Mouse (Mus musculus) heart, embryonic 11.5 days (tissue): ENCODE measurements at regions not wholly inside any gene's neighbourhood (a gene's known extent, or its start where the extent isn't known, plus 50 kb on each side); places are given as distances from the start of the nearest gene placed in this dataset.

Source experiments
- ATAC-seq: fragments of 200-750 bp; cut with Nextera tagmentation; replicated peaks from 2 replicates; pipeline ENCODE4 v1.8.0; 2017; ENCODE audit warnings: moderate library complexity; ENCODE audit not compliant: insufficient number of reproducible peaks, low FRiP score, low TSS enrichment
- H3K27ac ChIP-seq: fragments of 300-500 bp; sonication (generic); 2 replicates; pipeline ENCODE4 v1.5.1; 2014; ENCODE audit warnings: mild to moderate bottlenecking, low read depth, low read length
- H3K27me3 ChIP-seq: fragments of 300-500 bp; sonication (generic); 2 replicates; pipeline ENCODE4 v1.6.1; 2014; ENCODE audit warnings: mild to moderate bottlenecking, low read length, mixed read lengths; ENCODE audit not compliant: control insufficient read depth, insufficient read depth
- H3K36me3 ChIP-seq: fragments of 300-500 bp; sonication (generic); 2 replicates; pipeline ENCODE4 v1.6.1; 2014; ENCODE audit warnings: mild to moderate bottlenecking, low read length, moderate library complexity, mixed read lengths; ENCODE audit not compliant: control insufficient read depth, insufficient read depth
- H3K4me1 ChIP-seq: fragments of 300-500 bp; sonication (generic); 2 replicates; pipeline ENCODE4 v1.6.1; 2014; ENCODE audit warnings: low read length; ENCODE audit not compliant: control insufficient read depth, insufficient read depth
- H3K4me2 ChIP-seq: fragments of 300-500 bp; sonication (generic); 2 replicates; pipeline ENCODE4 v1.6.1; 2014; ENCODE audit warnings: mild to moderate bottlenecking, moderate library complexity
- H3K4me3 ChIP-seq: fragments of 300-500 bp; sonication (generic); 2 replicates; pipeline ENCODE4 v1.5.1; 2014; ENCODE audit warnings: low read depth, low read length
- H3K9ac ChIP-seq: fragments of 300-500 bp; sonication (generic); 2 replicates; pipeline ENCODE4 v1.6.1; 2014; ENCODE audit warnings: mild to moderate bottlenecking, low read depth, low read length, moderate library complexity
- H3K9me3 ChIP-seq: fragments of 300-500 bp; sonication (generic); replicated peaks from 2 replicates; pipeline ENCODE4 v1.6.1; 2016; ENCODE audit warnings: low read length; ENCODE audit not compliant: control insufficient read depth
- WGBS: fragments of 180-500 bp; shearing (Covaris S2); extraction: QIAGEN DNeasy Blood & Tissue Kit; methylation state at CpG from one replicate; pipeline ENCODE4 v1.1.7; 2014; ENCODE audit not compliant: insufficient replicate concordance; 5-methylcytosine and 5-hydroxymethylcytosine counted together

DNA sequence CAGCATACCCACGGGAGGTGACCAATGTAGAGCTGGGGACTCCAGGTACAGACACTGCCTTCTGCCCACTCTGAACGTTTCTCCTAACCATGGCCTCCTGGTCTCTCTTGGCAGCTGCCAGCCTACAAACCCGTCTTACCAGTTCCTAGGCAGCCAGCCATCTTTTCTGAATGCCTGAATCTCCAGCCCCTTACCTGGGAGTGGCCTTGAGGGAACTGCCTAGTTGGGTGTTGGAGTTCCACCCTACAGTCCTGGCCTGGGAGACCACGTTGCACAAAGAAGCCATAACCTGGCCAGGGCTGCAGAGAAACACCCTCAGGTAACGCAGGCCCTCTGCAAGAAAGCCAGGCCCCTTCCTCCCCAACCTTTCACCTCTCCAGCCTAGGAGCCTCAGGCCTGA is 162.1 kb downstream of the Ly86 start:
- WGBS: 61% methylated on average over 5 of the region's 5 CpGs
- no peaks in the 10 kb centered on the region for H3K27me3 ChIP-seq
- H3K9me3 ChIP-seq: no peaks in the 10 kb centered on the region
- ATAC-seq: no peak
- peaks cover 32% of the 10 kb centered on the region for H3K4me1 ChIP-seq
- H3K36me3 ChIP-seq: no peaks in the 10 kb centered on the region
- no peak overlapping the region for H3K4me2 ChIP-seq
- 0 out of 2 replicates have a peak overlapping the region, but pooled peaks have one; percentile 42 for H3K27ac ChIP-seq
- H3K4me3 ChIP-seq: no peak overlapping the region
- no peak overlapping the region for H3K9ac ChIP-seq

DNA sequence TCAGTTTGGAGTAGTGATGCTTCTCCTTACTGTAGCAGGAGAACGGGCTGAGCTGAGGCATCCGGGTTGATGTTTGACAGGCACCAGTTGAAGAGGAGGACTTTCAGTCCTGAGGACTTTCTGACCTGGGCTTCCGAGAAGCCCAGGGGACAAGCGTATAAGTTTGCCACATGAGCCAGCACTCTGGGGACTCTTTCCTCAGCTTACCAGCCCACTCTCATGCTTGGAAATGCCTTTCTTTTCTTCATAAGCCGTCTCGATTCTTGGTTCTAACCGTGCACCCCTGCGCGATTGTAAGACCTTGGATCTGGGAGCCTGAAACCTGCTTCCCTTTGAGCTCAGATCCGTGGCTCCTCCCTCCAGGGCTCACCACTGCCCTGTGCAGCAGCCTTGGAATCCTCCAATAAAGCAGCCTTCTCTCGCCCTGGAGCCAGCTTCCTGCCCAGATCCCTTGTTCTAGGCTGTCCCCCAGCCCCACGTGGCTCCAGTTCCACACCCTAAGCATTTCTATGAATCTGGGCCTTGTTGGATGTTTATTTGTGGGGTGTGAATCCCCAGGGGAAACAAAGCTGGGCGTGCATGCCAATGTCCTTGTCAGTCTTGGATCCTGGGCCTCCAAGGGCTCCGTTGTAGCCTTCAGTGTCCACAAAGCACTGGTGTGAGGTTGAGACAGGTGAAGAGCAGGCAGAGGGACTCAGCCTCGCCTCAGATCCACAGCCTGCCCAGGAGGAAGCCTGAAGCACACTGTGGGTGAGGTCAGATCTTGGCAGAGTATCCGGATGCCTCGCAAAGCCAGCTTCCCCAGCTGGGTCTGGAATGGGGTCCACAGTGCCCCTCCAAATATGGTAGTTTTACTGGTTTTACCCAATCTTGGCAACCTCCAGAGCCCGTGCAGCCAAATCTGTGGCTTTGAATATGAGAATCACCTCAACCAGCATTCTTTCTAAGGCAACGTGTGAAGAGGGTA is 163.7 kb downstream of the Ly86 start:
- Histone ChIP-seq H3K9ac (peak overlapping the region; percentile 0), H3K4me2 (peak overlapping the region; percentile 45), H3K27me3 (no peaks in the 10 kb centered on the region), H3K4me1 (peaks cover 32% of the 10 kb centered on the region), H3K36me3 (no peaks in the 10 kb centered on the region), H3K9me3 (no peaks in the 10 kb centered on the region), H3K27ac (peak overlapping the region; percentile 76), H3K4me3 (0 out of 2 replicates have a peak overlapping the region, but pooled peaks have one; percentile 8)
- peak; percentile 40; the same call in 1 of the 2 replicates for ATAC-seq
- WGBS: 32% methylated on average over 19 of the region's 19 CpGs

DNA sequence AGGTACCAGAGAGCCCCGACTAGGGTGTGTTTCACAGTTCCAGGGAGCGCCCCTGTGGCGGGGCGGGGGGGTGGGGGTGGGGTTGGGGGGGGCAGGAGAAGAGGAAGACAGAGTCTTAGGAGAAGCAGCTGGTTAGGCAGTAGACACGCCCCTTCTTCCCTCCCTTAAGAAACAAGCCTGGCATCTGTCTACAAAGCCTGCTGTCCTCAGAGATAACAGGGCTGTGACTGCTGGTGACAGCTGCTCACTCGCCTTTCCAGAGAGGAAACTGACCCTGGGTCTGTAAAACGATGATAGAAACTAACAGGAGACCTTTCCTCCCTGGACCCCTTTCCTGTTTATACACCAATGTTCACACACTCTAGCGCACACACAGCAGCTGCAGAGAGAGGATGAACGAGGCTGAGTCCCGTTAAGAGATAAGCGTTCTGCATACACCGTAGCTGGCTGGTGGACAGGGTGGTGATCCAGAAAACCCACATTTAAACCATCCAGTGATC is 164.4 kb downstream of the Ly86 start:
- peaks cover 34% of the 10 kb centered on the region for H3K4me1 ChIP-seq
- 9% methylated on average over 12 of the region's 12 CpGs for WGBS
- peak overlapping the region; percentile 76 for H3K27ac ChIP-seq
- H3K4me2 ChIP-seq: peak overlapping the region; percentile 45
- H3K9ac ChIP-seq: 0 out of 2 replicates have a peak overlapping the region, but pooled peaks have one; percentile 0
- no peaks in the 10 kb centered on the region for H3K9me3 ChIP-seq
- 0 out of 2 replicates have a peak overlapping the region, but pooled peaks have one; percentile 8 for H3K4me3 ChIP-seq
- peak; percentile 77 for ATAC-seq
- H3K36me3 ChIP-seq: no peaks in the 10 kb centered on the region
- no peaks in the 10 kb centered on the region for H3K27me3 ChIP-seq

DNA sequence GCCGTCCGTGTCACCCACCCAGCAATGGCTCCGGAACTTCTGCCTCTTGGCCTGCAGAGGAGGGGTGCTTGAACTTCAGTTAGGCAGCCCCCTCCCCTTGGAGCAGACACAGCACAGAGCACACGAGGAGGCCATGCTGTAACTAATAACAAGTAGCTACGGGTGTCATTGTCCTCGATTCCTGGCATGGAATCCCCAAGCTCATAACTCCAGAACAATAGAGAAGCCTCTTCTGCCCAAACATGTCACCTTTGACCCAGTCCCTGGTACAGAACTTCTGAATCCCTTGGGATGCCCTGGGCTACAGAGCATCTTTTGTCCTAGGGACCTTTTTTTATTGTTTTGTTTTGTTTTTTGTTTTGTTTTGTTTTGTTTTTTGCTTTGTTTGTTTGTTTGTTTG is 165.5 kb downstream of the Ly86 start:
- no peak for ATAC-seq
- peaks cover 34% of the 10 kb centered on the region for H3K4me1 ChIP-seq

DNA sequence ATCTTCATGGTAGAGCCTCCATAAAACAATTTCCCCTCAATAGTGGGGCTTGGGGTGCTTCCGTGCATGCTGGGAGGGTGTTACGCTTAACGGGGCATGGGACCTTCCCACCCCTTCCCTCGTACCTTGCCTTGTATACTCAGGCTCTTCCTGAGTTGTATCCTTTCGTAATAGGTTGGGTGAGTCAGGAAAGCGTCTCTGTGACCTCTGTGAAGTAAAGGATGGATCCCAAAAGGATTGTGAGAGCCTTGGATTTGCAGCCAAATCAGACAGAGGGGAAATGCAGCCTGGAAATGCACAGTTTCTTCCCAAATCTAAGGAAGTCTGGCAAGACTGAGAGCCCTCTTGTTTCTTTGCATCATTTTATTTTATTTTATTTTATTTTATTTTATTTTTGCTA is 166.0 kb downstream of the Ly86 start:
- Histone ChIP-seq H3K9me3 (no peaks in the 10 kb centered on the region), H3K9ac (no peak overlapping the region), H3K4me3 (no peak overlapping the region), H3K4me2 (no peak overlapping the region), H3K27me3 (no peaks in the 10 kb centered on the region), H3K27ac (no peak overlapping the region), H3K36me3 (no peaks in the 10 kb centered on the region), H3K4me1 (peaks cover 29% of the 10 kb centered on the region)
- ATAC-seq: no peak
- WGBS: 67% methylated on average over 6 of the region's 6 CpGs

More for the DNA sequence above, 165.5 kb downstream of the Ly86 start:
- H3K9me3 ChIP-seq: no peaks in the 10 kb centered on the region
- no peaks in the 10 kb centered on the region for H3K27me3 ChIP-seq
- no peak overlapping the region for H3K4me3 ChIP-seq
- H3K9ac ChIP-seq: no peak overlapping the region
- no peaks in the 10 kb centered on the region for H3K36me3 ChIP-seq
- peak overlapping the region; percentile 8; the same call in 1 of the 2 replicates for H3K27ac ChIP-seq
- no peak overlapping the region for H3K4me2 ChIP-seq
- WGBS: 69% methylated on average over 6 of the region's 6 CpGs

DNA sequence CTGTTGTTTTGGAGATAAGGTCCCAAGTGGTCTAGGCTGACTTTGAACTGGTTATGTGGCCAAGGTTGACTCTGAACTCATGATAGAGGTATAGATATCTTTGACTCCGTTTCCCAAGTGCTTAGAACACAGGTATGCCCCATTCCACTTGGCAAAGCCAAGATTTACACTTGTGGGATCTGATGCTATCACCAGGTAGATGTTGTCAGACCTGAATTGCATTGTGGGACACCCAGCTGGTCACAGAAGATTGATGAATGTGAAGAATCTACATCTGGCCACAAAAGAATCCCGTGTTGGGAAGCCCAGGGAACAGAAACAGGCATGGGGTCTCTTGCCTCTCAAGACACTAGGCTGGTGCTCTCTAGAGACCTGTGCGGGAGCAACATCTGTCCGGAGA is 166.4 kb downstream of the Ly86 start:
- Histone ChIP-seq H3K4me2 (no peak overlapping the region), H3K4me1 (peaks cover 26% of the 10 kb centered on the region), H3K36me3 (no peaks in the 10 kb centered on the region), H3K4me3 (no peak overlapping the region), H3K27me3 (no peaks in the 10 kb centered on the region), H3K9ac (no peak overlapping the region), H3K27ac (no peak overlapping the region), H3K9me3 (no peaks in the 10 kb centered on the region)
- 77% methylated on average over 4 of the region's 4 CpGs for WGBS
- ATAC-seq: no peak

DNA sequence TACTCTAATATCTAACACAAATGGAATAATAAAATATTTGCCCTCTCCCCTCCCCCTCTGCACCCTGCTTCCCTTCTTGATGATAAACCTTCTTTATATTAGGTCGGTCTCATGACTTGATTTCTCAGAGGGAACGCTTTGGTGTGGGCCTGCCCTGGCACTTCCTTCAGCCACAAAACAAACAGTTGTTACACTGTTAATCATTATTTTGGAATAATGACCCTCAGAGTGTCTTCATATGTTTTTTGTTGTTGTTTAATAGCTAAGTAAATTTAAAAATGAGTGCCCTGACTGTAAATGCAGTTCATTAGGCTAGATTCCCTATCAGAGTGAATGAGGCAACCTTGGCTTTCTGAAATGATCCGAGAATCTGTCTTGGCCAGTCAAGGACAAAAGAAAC is 167.8 kb downstream of the Ly86 start:
- no peaks in the 10 kb centered on the region for H3K27me3 ChIP-seq
- no peak overlapping the region for H3K4me2 ChIP-seq
- no peak overlapping the region for H3K4me3 ChIP-seq
- H3K36me3 ChIP-seq: no peaks in the 10 kb centered on the region
- no peak overlapping the region for H3K27ac ChIP-seq
- WGBS: 60% methylated on average over 3 of the region's 3 CpGs
- H3K9ac ChIP-seq: no peak overlapping the region
- H3K9me3 ChIP-seq: no peaks in the 10 kb centered on the region
- ATAC-seq: no peak
- peaks cover 26% of the 10 kb centered on the region for H3K4me1 ChIP-seq

DNA sequence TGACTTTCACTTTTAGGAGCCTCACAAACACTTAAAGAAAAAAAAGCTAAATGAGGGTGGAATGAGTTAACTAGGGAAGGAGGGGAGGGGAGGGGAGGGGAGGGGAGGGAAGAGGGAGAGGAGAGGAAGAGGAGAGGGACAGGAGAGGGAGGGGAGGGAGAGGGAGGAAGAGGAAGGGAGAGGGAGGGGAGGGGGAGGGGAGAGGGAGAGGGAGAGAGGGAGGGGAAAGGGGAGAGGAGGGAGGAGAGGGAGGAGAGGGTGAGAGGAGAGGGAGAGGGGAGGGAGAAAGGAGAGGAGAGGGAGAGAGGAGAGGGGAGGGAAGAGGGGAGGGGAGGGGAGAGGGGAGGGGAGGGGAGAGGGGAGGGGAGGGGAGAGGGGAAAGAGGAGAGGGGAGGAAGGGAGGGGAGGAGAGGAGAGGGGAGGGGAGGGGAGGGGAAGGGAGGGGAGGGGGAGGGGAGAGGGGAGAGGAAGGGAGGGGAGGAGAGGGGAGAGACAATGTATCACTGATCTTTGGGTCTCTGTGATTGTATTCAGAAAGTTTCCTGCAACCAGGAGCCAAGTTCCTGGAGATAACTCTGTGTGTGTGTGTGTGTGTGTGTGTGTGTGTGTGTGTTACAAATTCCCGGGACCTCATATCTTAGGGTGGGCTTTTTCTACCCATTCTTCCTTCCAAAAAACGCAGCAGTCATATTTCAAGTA is 168.3 kb downstream of the Ly86 start:
- H3K9me3 ChIP-seq: no peaks in the 10 kb centered on the region
- 22% methylated on average over 2 of the region's 2 CpGs for whole genome bisulfite sequencing
- no peak overlapping the region for H3K4me3 ChIP-seq
- H3K27ac ChIP-seq: peak overlapping the region; percentile 70
- H3K9ac ChIP-seq: no peak overlapping the region
- H3K36me3 ChIP-seq: no peaks in the 10 kb centered on the region
- H3K4me2 ChIP-seq: peak overlapping the region; percentile 56
- H3K27me3 ChIP-seq: no peaks in the 10 kb centered on the region
- ATAC-seq: no peak
- H3K4me1 ChIP-seq: peaks cover 23% of the 10 kb centered on the region
